Mouse (Mus musculus): Measurements from ENCODE around the gene Lpcat4. TPM values are rescaled to one million over a fixed set of nuclear protein-coding genes. Genes with fewer than 3 reads are reported as not detected.
A peak's percentile ranks its signal among the peaks of the same experiment; 100 is the strongest.

The Lpcat4 gene
- polyA plus RNA-seq, 1 experiment from 2014 or later, result 28.5 TPM

- no peak overlapping the region for H3K4me3 ChIP-seq (ENCODE audit: low read length)
- 91% methylated on average over 10 of the region's 10 CpGs for WGBS
- no peak overlapping the region for H3K9ac ChIP-seq (ENCODE audit: low read depth, low read length)
- no peaks in the 10 kb centered on the region for H3K4me1 ChIP-seq (ENCODE audit: control insufficient read depth, insufficient read depth, low read depth, low read length)
- H3K27ac ChIP-seq (ENCODE audit: low read depth, low read length), result no peak overlapping the region
- H3K27me3 ChIP-seq (replicated peaks; ENCODE audit: control insufficient read depth, insufficient read depth, low read length), result no peaks in the 10 kb centered on the region
- no peak overlapping the region for H3K4me2 ChIP-seq (ENCODE audit: low read length)
- H3K9me3 ChIP-seq (ENCODE audit: control insufficient read depth, low read length), result no peaks in the 10 kb centered on the region
- H3K36me3 ChIP-seq (ENCODE audit: control insufficient read depth, insufficient read depth, low read length), result peaks cover 10% of the 10 kb centered on the region
- no peak for ATAC-seq
Observed at GRCm38 (mm10) chr2:112249780-112250453, 10.6 kb downstream of the Lpcat4 start.

GRCm38 (mm10) chr2:112254675-112255515 is 15.6 kb downstream of the Lpcat4 start:
- Histone ChIP-seq H3K4me2 (ENCODE audit: low read length) (no peak overlapping the region), H3K27me3 (replicated peaks; ENCODE audit: control insufficient read depth, insufficient read depth, low read length) (no peaks in the 10 kb centered on the region), H3K36me3 (ENCODE audit: control insufficient read depth, insufficient read depth, low read length) (no peaks in the 10 kb centered on the region), H3K27ac (ENCODE audit: low read depth, low read length) (no peak overlapping the region), H3K4me1 (ENCODE audit: control insufficient read depth, insufficient read depth, low read depth, low read length) (no peaks in the 10 kb centered on the region), H3K4me3 (ENCODE audit: low read length) (no peak overlapping the region), H3K9me3 (ENCODE audit: control insufficient read depth, low read length) (no peaks in the 10 kb centered on the region), H3K9ac (ENCODE audit: low read depth, low read length) (no peak overlapping the region)
- no peak for ATAC-seq
- 79% methylated on average over 7 of the region's 7 CpGs for WGBS

GRCm38 (mm10) chr2:112259241-112259962 is 20.1 kb downstream of the Lpcat4 start, which contains the start of gene Nutm1:
Gene Nutm1, minus strand, starts transcription at chr2:112259291.
- 76% methylated on average over 10 of the region's 10 CpGs for WGBS
- no peak for ATAC-seq
- Histone ChIP-seq H3K9me3 (ENCODE audit: control insufficient read depth, low read length) (no peaks in the 10 kb centered on the region), H3K27me3 (replicated peaks; ENCODE audit: control insufficient read depth, insufficient read depth, low read length) (no peaks in the 10 kb centered on the region), H3K4me3 (ENCODE audit: low read length) (no peak within 1 kb of the TSS), H3K4me2 (ENCODE audit: low read length) (no peak within 1 kb of the TSS), H3K36me3 (ENCODE audit: control insufficient read depth, insufficient read depth, low read length) (no peaks in the 10 kb centered on the region), H3K27ac (ENCODE audit: low read depth, low read length) (no peak within 1 kb of the TSS), H3K4me1 (ENCODE audit: control insufficient read depth, insufficient read depth, low read depth, low read length) (peaks cover 9% of the 10 kb centered on the region), H3K9ac (ENCODE audit: low read depth, low read length) (no peak within 1 kb of the TSS)

- no peaks in the 10 kb centered on the region for H3K27me3 ChIP-seq (replicated peaks; ENCODE audit: control insufficient read depth, insufficient read depth, low read length)
- peak within 1 kb of the TSS; percentile 57 for H3K4me2 ChIP-seq (ENCODE audit: low read length)
- no peaks in the 10 kb centered on the region for H3K9me3 ChIP-seq (ENCODE audit: control insufficient read depth, low read length)
- no peaks in the 10 kb centered on the region for H3K36me3 ChIP-seq (ENCODE audit: control insufficient read depth, insufficient read depth, low read length)
- peaks cover 15% of the 10 kb centered on the region for H3K4me1 ChIP-seq (ENCODE audit: control insufficient read depth, insufficient read depth, low read depth, low read length)
- H3K27ac ChIP-seq (ENCODE audit: low read depth, low read length), result peak within 1 kb of the TSS; percentile 78
- WGBS, result under 1% methylated on average over 36 of the region's 36 CpGs
- peak; percentile 70 for ATAC-seq
- peak within 1 kb of the TSS; percentile 70 for H3K9ac ChIP-seq (ENCODE audit: low read depth, low read length)
- peak within 1 kb of the TSS; percentile 71 for H3K4me3 ChIP-seq (ENCODE audit: low read length)
Observed at GRCm38 (mm10) chr2:112261748-112262653, 22.7 kb downstream of the Lpcat4 start, which contains the start of gene Nop10. Gene Nop10, plus strand, starts transcription at chr2:112261926.

GRCm38 (mm10) chr2:112262779-112263295 is 23.6 kb downstream of the Lpcat4 start:
- Histone ChIP-seq H3K9ac (ENCODE audit: low read depth, low read length) (peak overlapping the region; percentile 70), H3K4me2 (ENCODE audit: low read length) (peak overlapping the region; percentile 57), H3K27ac (ENCODE audit: low read depth, low read length) (no peak overlapping the region), H3K27me3 (replicated peaks; ENCODE audit: control insufficient read depth, insufficient read depth, low read length) (no peaks in the 10 kb centered on the region), H3K4me3 (ENCODE audit: low read length) (peak overlapping the region; percentile 71), H3K4me1 (ENCODE audit: control insufficient read depth, insufficient read depth, low read depth, low read length) (peaks cover 19% of the 10 kb centered on the region), H3K36me3 (ENCODE audit: control insufficient read depth, insufficient read depth, low read length) (no peaks in the 10 kb centered on the region), H3K9me3 (ENCODE audit: control insufficient read depth, low read length) (no peaks in the 10 kb centered on the region)
- ATAC-seq, result no peak
- 37% methylated on average over 4 of the region's 4 CpGs for WGBS

GRCm38 (mm10) chr2:112264364-112264763 is 25.1 kb downstream of the Lpcat4 start:
- ATAC-seq, result no peak
- H3K27ac ChIP-seq (ENCODE audit: low read depth, low read length), result no peak overlapping the region
- no peak overlapping the region for H3K9ac ChIP-seq (ENCODE audit: low read depth, low read length)
- no peak overlapping the region for H3K4me3 ChIP-seq (ENCODE audit: low read length)
- 80% methylated on average over 4 of the region's 4 CpGs for WGBS
- no peaks in the 10 kb centered on the region for H3K27me3 ChIP-seq (replicated peaks; ENCODE audit: control insufficient read depth, insufficient read depth, low read length)
- H3K4me1 ChIP-seq (ENCODE audit: control insufficient read depth, insufficient read depth, low read depth, low read length), result peaks cover 25% of the 10 kb centered on the region
- no peaks in the 10 kb centered on the region for H3K9me3 ChIP-seq (ENCODE audit: control insufficient read depth, low read length)
- H3K36me3 ChIP-seq (ENCODE audit: control insufficient read depth, insufficient read depth, low read length), result no peaks in the 10 kb centered on the region
- H3K4me2 ChIP-seq (ENCODE audit: low read length), result no peak overlapping the region

- under 1% methylated on average over 67 of the region's 85 CpGs for WGBS
- H3K4me2 ChIP-seq (ENCODE audit: low read length), result peak within 1 kb of the TSS; percentile 79
- peaks cover 29% of the 10 kb centered on the region for H3K4me1 ChIP-seq (ENCODE audit: control insufficient read depth, insufficient read depth, low read depth, low read length)
- H3K27me3 ChIP-seq (replicated peaks; ENCODE audit: control insufficient read depth, insufficient read depth, low read length), result no peaks in the 10 kb centered on the region
- peak; percentile 96 for ATAC-seq
- peak within 1 kb of the TSS; percentile 93 for H3K27ac ChIP-seq (ENCODE audit: low read depth, low read length)
- H3K9me3 ChIP-seq (ENCODE audit: control insufficient read depth, low read length), result no peaks in the 10 kb centered on the region
- H3K4me3 ChIP-seq (ENCODE audit: low read length), result peak within 1 kb of the TSS; percentile 94
- peak within 1 kb of the TSS; percentile 87 for H3K9ac ChIP-seq (ENCODE audit: low read depth, low read length)
- no peaks in the 10 kb centered on the region for H3K36me3 ChIP-seq (ENCODE audit: control insufficient read depth, insufficient read depth, low read length)
Observed at GRCm38 (mm10) chr2:112265448-112266241, 26.4 kb downstream of the Lpcat4 start, which contains the start of gene Slc12a6. Gene Slc12a6, plus strand, starts transcription at chr2:112265825.

GRCm38 (mm10) chr2:112266242-112266592 is 26.9 kb downstream of the Lpcat4 start, which contains the start of gene Gm21985:
Gene Gm21985, plus strand, starts transcription at chr2:112266314.
- Histone ChIP-seq H3K27me3 (replicated peaks; ENCODE audit: control insufficient read depth, insufficient read depth, low read length) (no peaks in the 10 kb centered on the region), H3K9me3 (ENCODE audit: control insufficient read depth, low read length) (no peaks in the 10 kb centered on the region), H3K4me1 (ENCODE audit: control insufficient read depth, insufficient read depth, low read depth, low read length) (peaks cover 29% of the 10 kb centered on the region), H3K4me3 (ENCODE audit: low read length) (peak within 1 kb of the TSS; percentile 94), H3K27ac (ENCODE audit: low read depth, low read length) (peak within 1 kb of the TSS; percentile 93), H3K4me2 (ENCODE audit: low read length) (peak within 1 kb of the TSS; percentile 79), H3K36me3 (ENCODE audit: control insufficient read depth, insufficient read depth, low read length) (no peaks in the 10 kb centered on the region), H3K9ac (ENCODE audit: low read depth, low read length) (peak within 1 kb of the TSS; percentile 87)
- ATAC-seq, result peak; percentile 15
- WGBS, result under 1% methylated on average over 11 of the region's 11 CpGs

Measured in hindbrain, embryonic 16.5 days (tissue).